Mouse (Mus musculus) ES-E14 (cell line): Measurements from ENCODE around the gene Plekhm1. TPM values are rescaled to one million over a fixed set of nuclear protein-coding genes. Genes with fewer than 3 reads are reported as not detected.

Source experiments
- DNase-seq: peaks from one replicate; pipeline ENCODE4 v3.0.0-alpha.2; 2013; ENCODE audit warnings: low read depth, low spot score
- H3K27ac ChIP-seq: 2 replicates; pipeline ENCODE4 v1.5.1; 2012; ENCODE audit warnings: low read depth, mild to moderate bottlenecking, low read length, moderate library complexity, mixed read lengths; ENCODE audit not compliant: poor library complexity, insufficient read depth, severe bottlenecking
- H3K36me3 ChIP-seq: 2 replicates; pipeline ENCODE4 v1.6.1; 2012; ENCODE audit warnings: mild to moderate bottlenecking, low read length, moderate library complexity, mixed read lengths; ENCODE audit not compliant: control insufficient read depth, poor library complexity, insufficient read depth, severe bottlenecking
- H3K4me1 ChIP-seq, 2 experiments: fragments of 150-350 bp in 1 of 2; sonication (generic) in 1 of 2; 2 replicates each; pipeline ENCODE4 v1.6.1; 2012; ENCODE audit warnings: low read length in 2 of 2, mild to moderate bottlenecking in 1 of 2, mixed read lengths in 1 of 2; ENCODE audit not compliant: control insufficient read depth in 2 of 2, insufficient read depth in 2 of 2, poor library complexity in 1 of 2
- H3K4me3 ChIP-seq, 2 experiments: fragments of 150-350 bp in 1 of 2; sonication (generic) in 1 of 2; 2 replicates each; pipeline ENCODE4 v1.5.1; 2012; ENCODE audit warnings: low read length in 2 of 2, low read depth in 1 of 2, mild to moderate bottlenecking in 1 of 2, mixed read lengths in 1 of 2; ENCODE audit not compliant: insufficient read depth in 1 of 2, poor library complexity in 1 of 2, severe bottlenecking in 1 of 2
- H3K9ac ChIP-seq: 2 replicates; pipeline ENCODE4 v1.6.1; 2012; ENCODE audit warnings: low read depth, mild to moderate bottlenecking, low read length, mixed read lengths; ENCODE audit not compliant: poor library complexity, insufficient read depth, severe bottlenecking
- H3K9me3 ChIP-seq: fragments of 150-350 bp; sonication (generic); 2 replicates; pipeline ENCODE4 v1.6.1; 2012; ENCODE audit warnings: low read depth, mild to moderate bottlenecking, low read length; ENCODE audit not compliant: control insufficient read depth, insufficient read depth
- CHD2 ChIP-seq: IDR thresholded peaks from 2 replicates; pipeline ENCODE4 v1.6.1; 2014; ENCODE audit warnings: mild to moderate bottlenecking, low read depth, low read length, inconsistent platforms
- HCFC1 ChIP-seq: IDR thresholded peaks from 2 replicates; pipeline ENCODE4 v1.6.1; 2012; ENCODE audit warnings: low read length, inconsistent platforms, borderline replicate concordance; ENCODE audit not compliant: insufficient read depth
- MAFK ChIP-seq: IDR thresholded peaks from 2 replicates; pipeline ENCODE4 v1.6.1; 2014; ENCODE audit warnings: mild to moderate bottlenecking, low read depth, low read length, inconsistent platforms; ENCODE audit not compliant: insufficient read depth
- ZC3H11A ChIP-seq: IDR thresholded peaks from 2 replicates; pipeline ENCODE4 v1.6.1; 2012; ENCODE audit warnings: low read depth, mild to moderate bottlenecking, inconsistent platforms, low read length, borderline replicate concordance
- ZNF384 ChIP-seq: IDR thresholded peaks from 2 replicates; pipeline ENCODE4 v1.6.1; 2012; ENCODE audit warnings: low read depth, low read length, inconsistent platforms
- in situ Hi-C, 2 experiments: fragments of 600-800 bp; cut with MboI; formaldehyde crosslinking; loops; one replicate each; pipeline ENCODE4 v1.15.1; 2025; ENCODE audit warnings: low sequenced_read_pairs in 2 of 2, inconsistent platforms in 1 of 2; ENCODE audit not compliant: unreplicated experiment in 2 of 2
- total RNA-seq: library from RNA; depleted of rRNA; stranded (reverse); fragments of 300-350 nt; gene quantifications from 2 replicates; pipeline ENCODE4 v1.2.3, GENCODE M21; 2012

The Plekhm1 gene
- total RNA-seq, 1 experiment: 11.7 TPM

DNA sequence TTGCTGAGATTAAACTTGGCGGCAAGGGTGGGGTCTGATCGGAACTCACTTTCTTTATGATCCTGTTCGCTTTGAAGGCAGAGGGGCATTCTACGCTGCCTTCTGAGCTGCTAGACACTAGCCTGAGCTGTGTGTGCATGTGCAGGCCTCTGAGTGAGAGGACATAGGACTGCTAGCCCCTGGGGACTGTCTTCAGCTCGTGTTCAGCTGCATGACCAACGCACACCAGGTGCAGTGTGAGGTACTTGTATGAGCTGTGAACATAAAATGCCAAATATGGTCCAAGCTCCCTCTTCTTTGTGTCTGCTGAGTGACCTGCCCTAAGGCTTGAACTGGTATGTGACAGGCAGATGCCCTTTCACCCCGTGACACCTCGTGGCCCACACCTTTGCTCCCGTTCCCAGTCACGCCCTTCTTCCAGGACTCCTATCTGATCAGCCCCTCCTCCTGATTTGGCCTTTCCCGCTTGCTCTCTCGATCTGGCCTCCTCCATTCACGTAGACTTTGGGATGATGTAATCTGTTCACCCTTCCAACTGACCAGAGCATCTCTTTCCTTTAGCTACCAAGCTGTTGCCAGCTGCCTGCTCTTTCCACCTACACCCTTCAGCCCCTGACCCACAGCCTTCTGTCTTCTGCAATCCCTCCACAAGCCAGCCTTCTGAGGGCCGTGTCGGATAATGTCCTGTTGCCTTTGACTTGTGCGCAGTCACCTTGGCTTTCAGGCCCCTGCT is 55.4 kb downstream of the Plekhm1 start:
- Histone ChIP-seq H3K27ac (no peak overlapping the region), H3K9ac (no peak overlapping the region), H3K36me3 (no peaks in the 10 kb centered on the region), H3K4me3 (no peak overlapping the region), H3K4me1 (peaks cover 0 to 18% of the 10 kb centered on the region in 2 experiments; a peak in 2 of 4 replicates), H3K9me3 (no peaks in the 10 kb centered on the region)
- no peak for TF ChIP-seq ZC3H11A
- TF ChIP-seq ZNF384: no peak
- no peak for TF ChIP-seq CHD2
- TF ChIP-seq MAFK: no peak
- TF ChIP-seq HCFC1: no peak
- in situ Hi-C loops: loop anchor here in 1 of 2 experiments (10.0 kb wide), 1 partner anchor 108 kb away; no protein-coding TSS in a partner anchor
- DNase-seq: no peak

DNA sequence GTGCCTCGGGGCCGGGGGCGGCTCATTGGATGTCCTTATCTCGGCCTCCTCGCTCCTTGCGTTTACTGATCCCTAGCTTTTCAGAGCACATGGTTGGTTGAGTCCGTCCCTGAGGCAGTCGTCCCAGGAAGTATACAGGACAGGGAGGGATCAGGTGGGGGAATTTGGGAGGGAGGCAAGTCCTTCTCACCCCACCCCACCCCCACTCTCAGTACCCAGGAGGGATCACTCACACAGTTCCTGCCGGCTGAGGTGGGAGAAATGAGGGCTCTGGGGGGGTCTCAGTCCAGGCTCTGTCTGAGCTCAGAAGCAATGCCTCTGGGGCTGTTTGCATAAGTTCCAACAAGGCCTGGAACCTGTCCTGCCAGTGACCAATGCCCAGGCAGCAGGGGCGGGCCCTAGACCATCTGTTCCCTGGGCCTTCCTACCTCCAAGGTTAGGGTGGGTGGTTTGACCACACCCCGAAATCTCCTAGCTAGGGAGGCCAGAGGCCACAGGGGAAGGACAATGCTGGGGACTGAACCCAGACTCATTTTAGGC is 56.4 kb downstream of the Plekhm1 start:
- no peak overlapping the region for H3K9ac ChIP-seq
- no peak for DNase-seq
- H3K4me3 ChIP-seq: no peak overlapping the region
- H3K4me1 ChIP-seq: peaks cover 0 to 15% of the 10 kb centered on the region in 2 experiments; a peak in 2 of 4 replicates
- H3K36me3 ChIP-seq: no peaks in the 10 kb centered on the region
- no peaks in the 10 kb centered on the region for H3K9me3 ChIP-seq
- TF ChIP-seq HCFC1 (no peak), CHD2 (no peak), ZC3H11A (no peak), ZNF384 (no peak), MAFK (no peak)
- in situ Hi-C loops: loop anchor here in 1 of 2 experiments (10.0 kb wide), 1 partner anchor 109 kb away; no protein-coding TSS in a partner anchor
- H3K27ac ChIP-seq: no peak overlapping the region

DNA sequence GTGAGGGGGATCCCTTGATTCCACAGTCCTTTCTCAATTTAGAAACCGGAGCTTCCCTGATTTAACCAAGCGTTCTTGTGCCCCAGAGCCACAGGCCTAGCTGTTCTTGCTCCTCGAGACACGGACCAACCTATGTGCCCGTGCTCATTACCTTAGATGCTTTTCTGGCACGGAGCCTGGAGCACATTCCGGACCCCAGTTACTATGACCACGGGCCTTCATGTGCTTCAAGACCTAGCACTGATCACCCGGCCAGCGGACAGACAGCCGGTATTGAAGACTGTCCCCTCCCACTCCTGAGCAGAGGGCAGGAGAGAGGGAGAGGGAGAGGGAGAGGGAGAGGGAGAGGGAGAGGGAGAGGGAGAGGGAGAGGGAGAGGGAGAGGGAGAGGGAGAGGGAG is 57.2 kb downstream of the Plekhm1 start:
- TF ChIP-seq CHD2 (no peak), ZNF384 (no peak), ZC3H11A (no peak), MAFK (no peak), HCFC1 (no peak)
- H3K4me3 ChIP-seq: no peak overlapping the region
- no peak overlapping the region for H3K9ac ChIP-seq
- in situ Hi-C loops: loop anchor here in 1 of 2 experiments (10.0 kb wide), 1 partner anchor 110 kb away; no protein-coding TSS in a partner anchor
- peaks cover 0 to 15% of the 10 kb centered on the region in 2 experiments; a peak in 2 of 4 replicates for H3K4me1 ChIP-seq
- DNase-seq: no peak
- no peak overlapping the region for H3K27ac ChIP-seq
- no peaks in the 10 kb centered on the region for H3K36me3 ChIP-seq
- no peaks in the 10 kb centered on the region for H3K9me3 ChIP-seq

DNA sequence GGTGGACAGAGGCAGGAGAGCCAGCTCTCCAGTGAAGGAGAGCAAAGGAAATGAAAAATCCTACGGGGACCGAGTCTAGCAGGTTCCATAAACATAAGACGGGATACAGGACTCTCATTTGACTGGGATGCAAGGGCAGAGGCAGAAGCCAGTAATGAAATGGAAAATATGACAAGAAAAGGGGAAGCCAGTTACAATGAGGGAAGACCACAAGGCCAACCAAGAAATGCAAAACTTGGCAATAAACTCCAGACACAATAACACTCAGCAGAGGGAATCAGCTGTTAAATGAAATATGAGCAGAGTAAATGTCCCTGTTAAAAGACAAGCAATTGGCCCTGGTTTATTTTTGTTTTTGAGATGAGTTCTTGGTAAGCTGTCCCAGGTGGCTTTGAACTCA is 58.5 kb downstream of the Plekhm1 start:
- no peak for DNase-seq
- no peak overlapping the region for H3K27ac ChIP-seq
- no peak overlapping the region for H3K4me3 ChIP-seq
- no peaks in the 10 kb centered on the region for H3K36me3 ChIP-seq
- H3K9ac ChIP-seq: no peak overlapping the region
- TF ChIP-seq CHD2 (no peak), ZNF384 (no peak), MAFK (no peak), HCFC1 (no peak), ZC3H11A (no peak)
- H3K9me3 ChIP-seq: no peaks in the 10 kb centered on the region
- peaks cover 0 to 11% of the 10 kb centered on the region in 2 experiments; a peak in 1 of 4 replicates for H3K4me1 ChIP-seq
- in situ Hi-C loops: loop anchor here in 1 of 2 experiments (10.0 kb wide), 1 partner anchor 111 kb away; no protein-coding TSS in a partner anchor
